In the genomic region with DNA sequence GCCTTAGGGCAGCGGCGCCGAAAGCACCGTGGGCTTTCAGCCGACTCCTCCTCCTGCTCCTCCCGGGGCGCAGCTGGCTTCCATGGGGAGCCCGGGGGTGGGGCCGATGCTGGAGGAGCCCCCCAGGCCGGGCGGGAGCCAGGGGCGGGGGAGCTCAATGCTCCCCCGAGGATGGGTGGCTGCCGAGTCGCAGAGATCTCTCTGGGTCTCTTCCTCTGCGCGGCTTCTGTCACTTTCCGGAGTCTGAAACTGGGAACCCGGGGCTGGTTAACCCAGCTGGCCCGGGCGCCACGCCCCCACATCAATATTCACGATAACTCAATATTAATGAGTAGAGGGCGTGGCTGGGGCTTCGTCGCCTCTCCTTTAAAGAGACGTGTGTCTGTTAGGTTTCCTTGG, we compare ENCODE assay signal across 8 mouse cellular contexts. TPM values are rescaled to one million over a fixed set of nuclear protein-coding genes. Genes with fewer than 3 reads are reported as not detected.
DNase-seq lines count a peak whose midpoint lies in the region; ATAC-seq and TF ChIP-seq lines count a peak whose summit lies in the region.

TSS of gene Creb3l1 (minus strand) at position 229 of the 399 bp plus-strand sequence.

- TF ChIP-seq CTCF in cortical plate, adult 2 months (IDR thresholded peaks at IDR 0.05; ENCODE audit: extremely low read depth, insufficient read depth, low read length) = no peak
- TF ChIP-seq CTCF in midbrain, postnatal 0 days (IDR thresholded peaks at IDR 0.05) = no peak

- no peak within 1 kb of the TSS for H3K27ac ChIP-seq in cortical plate, adult 2 months (ENCODE audit: insufficient read depth, low read length)
- H3K27ac ChIP-seq in intestine, embryonic 16.5 days (ENCODE audit: low read length) = peak within 1 kb of the TSS; percentile 75
- H3K27ac ChIP-seq in midbrain, postnatal 0 days (ENCODE audit: low read depth, low read length) = no peak within 1 kb of the TSS

- peak within 1 kb of the TSS; percentile 16 for H3K4me3 ChIP-seq in cortical plate, adult 2 months (ENCODE audit: insufficient read depth, low read length)
- peak within 1 kb of the TSS; percentile 76 for H3K4me3 ChIP-seq in intestine, embryonic 16.5 days (ENCODE audit: low read length)
- H3K4me3 ChIP-seq in midbrain, postnatal 0 days (ENCODE audit: low read depth, low read length) = peak within 1 kb of the TSS; percentile 65

- H3K27me3 ChIP-seq in intestine, embryonic 16.5 days (replicated peaks; ENCODE audit: control insufficient read depth, insufficient read depth, low read length) = no peaks in the 10 kb centered on the region
- H3K27me3 ChIP-seq in midbrain, postnatal 0 days (ENCODE audit: insufficient read depth, low read length) = no peaks in the 10 kb centered on the region

- WGBS in intestine, embryonic 16.5 days = under 1% methylated on average over 26 of the region's 27 CpGs
- WGBS in midbrain, postnatal 0 days = 1% methylated on average over 26 of the region's 27 CpGs

- ATAC-seq in intestine, embryonic 16.5 days = peak; percentile 34
- ATAC-seq in midbrain, postnatal 0 days (ENCODE audit: low FRiP score) = peak; percentile 31; the same call in 1 of the 2 replicates

- peak within 1 kb of the TSS; percentile 98 for H3K4me2 ChIP-seq in intestine, embryonic 16.5 days (ENCODE audit: low read depth, low read length)
- H3K4me2 ChIP-seq in midbrain, postnatal 0 days (ENCODE audit: low read depth, low read length, poor library complexity, severe bottlenecking) = peak within 1 kb of the TSS; percentile 99

- H3K4me1 ChIP-seq in cortical plate, adult 2 months (ENCODE audit: control insufficient read depth, insufficient read depth, low read length) = no peaks in the 10 kb centered on the region
- peaks cover 24% of the 10 kb centered on the region for H3K4me1 ChIP-seq in intestine, embryonic 16.5 days (ENCODE audit: control insufficient read depth, insufficient read depth, low read length)
- no peaks in the 10 kb centered on the region for H3K4me1 ChIP-seq in midbrain, postnatal 0 days (ENCODE audit: insufficient read depth, low read length)

- peak within 1 kb of the TSS; percentile 79 for H3K9ac ChIP-seq in intestine, embryonic 16.5 days (ENCODE audit: low read depth, low read length)
- peak within 1 kb of the TSS; percentile 70 for H3K9ac ChIP-seq in midbrain, postnatal 0 days (replicated peaks; ENCODE audit: low read length, poor library complexity, severe bottlenecking)

- H3K9me3 ChIP-seq in intestine, embryonic 16.5 days (ENCODE audit: control insufficient read depth, low read length) = no peaks in the 10 kb centered on the region
- H3K9me3 ChIP-seq in midbrain, postnatal 0 days (ENCODE audit: low read length) = no peaks in the 10 kb centered on the region

- TF ChIP-seq POLR2A in cortical plate, adult 2 months (IDR thresholded peaks at IDR 0.05; ENCODE audit: extremely low read depth, insufficient read depth, low read length) = no peak

- peak; percentile 74 to 78 for DNase-seq in right cerebral cortex, postnatal 10 days (ENCODE audit: low spot score in 2 of 2)
- no peak for DNase-seq in right cerebral cortex, postnatal 36 days (ENCODE audit: low spot score in 2 of 2)
- peak; percentile 98 for DNase-seq in heart, adult 11 months
- peak; percentile 65 for DNase-seq in liver
- DNase-seq in midbrain, postnatal 0 days (ENCODE audit: low spot score) = peak; percentile 77
- peak; percentile 68 to 79 for DNase-seq in urinary bladder, postnatal 36 days (ENCODE audit: low spot score in 2 of 2)

- H3K36me3 ChIP-seq in intestine, embryonic 16.5 days (ENCODE audit: control insufficient read depth, insufficient read depth, low read length) = no peaks in the 10 kb centered on the region
- H3K36me3 ChIP-seq in midbrain, postnatal 0 days (ENCODE audit: insufficient read depth, low read length) = no peaks in the 10 kb centered on the region

RNA-seq across cellular contexts. Expression of gene Creb3l1, which starts in this region (rescaled TPM):
- 0.74 and 0.98 TPM in 2 replicates for polyA plus RNA-seq in cortical plate, adult 2 months (2012; rRNA removed)
- polyA plus RNA-seq in intestine, embryonic 16.5 days (2015; fragmentation: Nextera tagmentation; extraction: Ambion mirVana) = 16.6 and 17.6 TPM in 2 replicates
- 3.2 TPM in 2 replicates for total RNA-seq in midbrain, postnatal 0 days (2014; rRNA removed)
- 2.7 and 3.8 TPM in 2 replicates for polyA plus RNA-seq in midbrain, postnatal 0 days (2015; fragmentation: Nextera tagmentation; extraction: Ambion mirVana)

Comparison
In these comparisons a context has a peak if more than half of its experiments do, and no peak if none do; other contexts are left out.
1. DNase-seq: peak in right cerebral cortex, postnatal 10 days (2 of 2), heart, adult 11 months (single experiment), liver (single experiment), midbrain, postnatal 0 days (single experiment) and urinary bladder, postnatal 36 days (2 of 2); none in right cerebral cortex, postnatal 36 days (0 of 2).
2. H3K4me3 ChIP-seq: peak in every context shown above with its lines; median percentile 76 in intestine, embryonic 16.5 days; 65 in midbrain, postnatal 0 days; 16 in cortical plate, adult 2 months.